Mouse (Mus musculus): ENCODE measurements around the gene Apoc1. TPM values are rescaled to one million over a fixed set of nuclear protein-coding genes. Genes with fewer than 3 reads are reported as not detected.

Apoc1 gene
- polyA plus RNA-seq, 1 experiment from 2014 or later = 3.0 TPM

Other genes starting within 250 kb of the Apoc1 start
- 17.0 and 19.2 TPM in 2 replicates for gene Mark4, start 233.8 kb downstream of the Apoc1 start, polyA plus RNA-seq (2014; fragmentation: Nextera tagmentation; extraction: Ambion mirVana)
- 0.71 TPM in 2 replicates for gene Exoc3l2, start 229.3 kb downstream of the Apoc1 start, polyA plus RNA-seq (2014; fragmentation: Nextera tagmentation; extraction: Ambion mirVana)
- gene Bloc1s3, start 184.3 kb downstream of the Apoc1 start, polyA plus RNA-seq (2014; fragmentation: Nextera tagmentation; extraction: Ambion mirVana) = 2.8 and 3.2 TPM in 2 replicates
- gene Trappc6a, start 184.3 kb downstream of the Apoc1 start, polyA plus RNA-seq (2014; fragmentation: Nextera tagmentation; extraction: Ambion mirVana) = 31.7 and 33.8 TPM in 2 replicates
- gene Nkpd1, start 174.8 kb downstream of the Apoc1 start, polyA plus RNA-seq (2014; fragmentation: Nextera tagmentation; extraction: Ambion mirVana) = 0.52 and 1.2 TPM in 2 replicates
- 8.1 and 15.8 TPM in 2 replicates for gene Ppp1r37, start 129.6 kb downstream of the Apoc1 start, polyA plus RNA-seq (2014; fragmentation: Nextera tagmentation; extraction: Ambion mirVana)
- gene Zfp296, start 115.4 kb downstream of the Apoc1 start, polyA plus RNA-seq (2014; fragmentation: Nextera tagmentation; extraction: Ambion mirVana) = 0.13 and 0.27 TPM in 2 replicates
- 150 and 153 TPM in 2 replicates for gene Gemin7, start 115.1 kb downstream of the Apoc1 start, polyA plus RNA-seq (2014; fragmentation: Nextera tagmentation; extraction: Ambion mirVana)
- gene Clasrp, start 88.2 kb downstream of the Apoc1 start, polyA plus RNA-seq (2014; fragmentation: Nextera tagmentation; extraction: Ambion mirVana) = 49.7 and 51.3 TPM in 2 replicates
- 6.6 and 7.3 TPM in 2 replicates for gene Relb, start 63.2 kb downstream of the Apoc1 start, polyA plus RNA-seq (2014; fragmentation: Nextera tagmentation; extraction: Ambion mirVana)
- 142 and 147 TPM in 2 replicates for gene Clptm1, start 27.6 kb downstream of the Apoc1 start, polyA plus RNA-seq (2014; fragmentation: Nextera tagmentation; extraction: Ambion mirVana)
- 1.4 TPM in 2 replicates for gene Apoc2, start 14.7 kb downstream of the Apoc1 start, polyA plus RNA-seq (2014; fragmentation: Nextera tagmentation; extraction: Ambion mirVana)
- not detected in 2 replicates for gene Gm44805, start 11.2 kb downstream of the Apoc1 start, polyA plus RNA-seq (2014; fragmentation: Nextera tagmentation; extraction: Ambion mirVana)
- gene Apoc4, start 11.2 kb downstream of the Apoc1 start, polyA plus RNA-seq (2014; fragmentation: Nextera tagmentation; extraction: Ambion mirVana) = 0.20 and 0.27 TPM in 2 replicates
- gene Apoe, start 6.5 kb upstream of the Apoc1 start, polyA plus RNA-seq (2014; fragmentation: Nextera tagmentation; extraction: Ambion mirVana) = 310 and 558 TPM in 2 replicates
- gene Tomm40, start 22.8 kb upstream of the Apoc1 start, polyA plus RNA-seq (2014; fragmentation: Nextera tagmentation; extraction: Ambion mirVana) = 121 and 124 TPM in 2 replicates
- 44.7 and 47.4 TPM in 2 replicates for gene Nectin2, start 57.8 kb upstream of the Apoc1 start, polyA plus RNA-seq (2014; fragmentation: Nextera tagmentation; extraction: Ambion mirVana)
- 9.3 and 16.0 TPM in 2 replicates for gene Bcam, start 78.4 kb upstream of the Apoc1 start, polyA plus RNA-seq (2014; fragmentation: Nextera tagmentation; extraction: Ambion mirVana)
- gene Cblc, start 104.1 kb upstream of the Apoc1 start, polyA plus RNA-seq (2014; fragmentation: Nextera tagmentation; extraction: Ambion mirVana) = 0.54 TPM in 1 of 2 replicates, not detected in the other
- 0.24 and 1.2 TPM in 2 replicates for gene Bcl3, start 130.1 kb upstream of the Apoc1 start, polyA plus RNA-seq (2014; fragmentation: Nextera tagmentation; extraction: Ambion mirVana)
- 9.5 and 11.6 TPM in 2 replicates for gene Gm19345, start 159.3 kb upstream of the Apoc1 start, polyA plus RNA-seq (2014; fragmentation: Nextera tagmentation; extraction: Ambion mirVana)
- 0.37 and 0.40 TPM in 2 replicates for gene Ceacam16, start 168.6 kb upstream of the Apoc1 start, polyA plus RNA-seq (2014; fragmentation: Nextera tagmentation; extraction: Ambion mirVana)
- not detected in 2 replicates for gene Ceacam19, start 195.3 kb upstream of the Apoc1 start, polyA plus RNA-seq (2014; fragmentation: Nextera tagmentation; extraction: Ambion mirVana)
- 7.2 and 9.1 TPM in 2 replicates for gene Pvr, start 228.5 kb upstream of the Apoc1 start, polyA plus RNA-seq (2014; fragmentation: Nextera tagmentation; extraction: Ambion mirVana)